Mouse (Mus musculus): Measurements from ENCODE around the gene Rapgef3. TPM values are rescaled to one million over a fixed set of nuclear protein-coding genes. Genes with fewer than 3 reads are reported as not detected.

Rapgef3 gene
- polyA plus RNA-seq, 1 experiment from 2014 or later: 6.1 TPM

DNA sequence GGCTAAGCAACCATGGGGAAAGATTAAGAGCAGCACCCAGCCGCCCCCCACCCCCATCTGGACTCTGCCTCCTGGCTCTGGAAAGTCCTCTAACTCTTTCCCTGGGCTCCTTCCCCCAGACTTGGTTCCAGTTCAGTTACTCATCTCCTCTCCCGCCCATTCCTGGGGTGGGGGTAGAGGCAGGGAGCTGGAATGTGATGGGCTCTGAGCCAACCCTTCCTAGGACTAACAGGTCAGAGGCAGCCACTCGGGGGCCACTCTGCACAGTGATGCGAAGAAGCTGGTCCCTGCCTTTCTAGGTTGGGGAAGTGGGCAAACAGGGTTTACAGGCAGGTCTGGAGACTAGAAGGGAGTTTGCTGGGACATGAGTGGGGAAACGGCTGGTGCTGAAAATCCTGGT is 5.3 kb upstream of the Rapgef3 start:
- Histone ChIP-seq H3K4me2 (replicated peaks; ENCODE audit: low read depth, low read length) (0 out of 2 replicates have a peak overlapping the region, but pooled peaks have one; percentile 7), H3K9me3 (ENCODE audit: control insufficient read depth, low read depth, low read length) (no peaks in the 10 kb centered on the region), H3K36me3 (ENCODE audit: control insufficient read depth, insufficient read depth, low read length) (no peaks in the 10 kb centered on the region), H3K4me1 (ENCODE audit: control insufficient read depth, insufficient read depth, low read length) (peaks cover 21% of the 10 kb centered on the region), H3K27me3 (ENCODE audit: control insufficient read depth, insufficient read depth, low read length) (no peaks in the 10 kb centered on the region), H3K4me3 (ENCODE audit: low read depth, low read length) (no peak overlapping the region), H3K9ac (replicated peaks; ENCODE audit: low read depth, low read length) (no peak overlapping the region), H3K27ac (ENCODE audit: low read length) (peak overlapping the region; percentile 76)
- ATAC-seq (ENCODE audit: insufficient number of reproducible peaks, insufficient read depth, low FRiP score, low read depth): peak; percentile 66
- 18% methylated on average over 5 of the region's 5 CpGs for WGBS

DNA sequence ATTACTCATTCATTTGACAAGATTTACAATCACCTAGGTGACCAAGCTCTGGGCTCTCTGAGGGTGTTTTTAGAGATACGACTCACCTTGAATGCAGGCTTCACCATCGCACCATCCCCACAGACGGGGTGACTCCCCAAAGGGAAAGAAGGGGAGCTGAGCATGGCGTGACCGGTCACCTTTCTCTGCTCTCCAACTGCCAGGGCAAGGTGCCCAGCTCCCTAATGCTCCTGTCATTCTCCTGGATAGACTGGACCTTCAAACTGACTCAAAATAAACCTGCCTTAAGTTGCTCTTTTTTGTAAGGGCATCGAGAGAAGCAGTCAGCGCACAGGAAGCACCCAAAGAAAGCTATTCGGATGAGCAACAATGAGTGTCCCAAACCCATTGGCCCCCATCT is 2.5 kb upstream of the Rapgef3 start:
- peaks cover 38% of the 10 kb centered on the region for H3K4me1 ChIP-seq (ENCODE audit: control insufficient read depth, insufficient read depth, low read length)
- H3K9me3 ChIP-seq (ENCODE audit: control insufficient read depth, low read depth, low read length): no peaks in the 10 kb centered on the region
- 84% methylated on average over 8 of the region's 8 CpGs for WGBS
- H3K27me3 ChIP-seq (ENCODE audit: control insufficient read depth, insufficient read depth, low read length): no peaks in the 10 kb centered on the region
- H3K4me2 ChIP-seq (replicated peaks; ENCODE audit: low read depth, low read length): no peak overlapping the region
- H3K27ac ChIP-seq (ENCODE audit: low read length): no peak overlapping the region
- no peak for ATAC-seq (ENCODE audit: insufficient number of reproducible peaks, insufficient read depth, low FRiP score, low read depth)
- no peaks in the 10 kb centered on the region for H3K36me3 ChIP-seq (ENCODE audit: control insufficient read depth, insufficient read depth, low read length)
- H3K4me3 ChIP-seq (ENCODE audit: low read depth, low read length): no peak overlapping the region
- H3K9ac ChIP-seq (replicated peaks; ENCODE audit: low read depth, low read length): no peak overlapping the region

GRCm38 (mm10) chr15:97768192-97768591 is 420 bp upstream of the Rapgef3 start:
- Histone ChIP-seq H3K27me3 (ENCODE audit: control insufficient read depth, insufficient read depth, low read length) (no peaks in the 10 kb centered on the region), H3K4me3 (ENCODE audit: low read depth, low read length) (peak overlapping the region; percentile 45), H3K4me2 (replicated peaks; ENCODE audit: low read depth, low read length) (peak overlapping the region; percentile 94), H3K4me1 (ENCODE audit: control insufficient read depth, insufficient read depth, low read length) (peaks cover 30% of the 10 kb centered on the region), H3K27ac (ENCODE audit: low read length) (peak overlapping the region; percentile 67), H3K36me3 (ENCODE audit: control insufficient read depth, insufficient read depth, low read length) (no peaks in the 10 kb centered on the region), H3K9ac (replicated peaks; ENCODE audit: low read depth, low read length) (peak overlapping the region; percentile 52; the same call in 1 of the 2 replicates), H3K9me3 (ENCODE audit: control insufficient read depth, low read depth, low read length) (no peaks in the 10 kb centered on the region)
- WGBS: under 1% methylated on average over 18 of the region's 18 CpGs
- ATAC-seq (ENCODE audit: insufficient number of reproducible peaks, insufficient read depth, low FRiP score, low read depth): peak; percentile 21; the same call in 1 of the 2 replicates

GRCm38 (mm10) chr15:97766594-97767279 is 1.0 kb downstream of the Rapgef3 start:
- H3K27ac ChIP-seq (ENCODE audit: low read length): peak overlapping the region; percentile 16; the same call in 1 of the 2 replicates
- no peaks in the 10 kb centered on the region for H3K27me3 ChIP-seq (ENCODE audit: control insufficient read depth, insufficient read depth, low read length)
- H3K36me3 ChIP-seq (ENCODE audit: control insufficient read depth, insufficient read depth, low read length): no peaks in the 10 kb centered on the region
- H3K4me3 ChIP-seq (ENCODE audit: low read depth, low read length): peak overlapping the region; percentile 45
- no peaks in the 10 kb centered on the region for H3K9me3 ChIP-seq (ENCODE audit: control insufficient read depth, low read depth, low read length)
- H3K9ac ChIP-seq (replicated peaks; ENCODE audit: low read depth, low read length): peak overlapping the region; percentile 52; the same call in 1 of the 2 replicates
- 8% methylated on average over 23 of the region's 23 CpGs for WGBS
- ATAC-seq (ENCODE audit: insufficient number of reproducible peaks, insufficient read depth, low FRiP score, low read depth): no peak
- peaks cover 24% of the 10 kb centered on the region for H3K4me1 ChIP-seq (ENCODE audit: control insufficient read depth, insufficient read depth, low read length)
- H3K4me2 ChIP-seq (replicated peaks; ENCODE audit: low read depth, low read length): peak overlapping the region; percentile 94

GRCm38 (mm10) chr15:97766194-97766593 is 1.6 kb downstream of the Rapgef3 start:
- peak overlapping the region; percentile 45; the same call in 1 of the 2 replicates for H3K4me3 ChIP-seq (ENCODE audit: low read depth, low read length)
- H3K9me3 ChIP-seq (ENCODE audit: control insufficient read depth, low read depth, low read length): no peaks in the 10 kb centered on the region
- ATAC-seq (ENCODE audit: insufficient number of reproducible peaks, insufficient read depth, low FRiP score, low read depth): no peak
- WGBS: 27% methylated on average over 8 of the region's 8 CpGs
- H3K36me3 ChIP-seq (ENCODE audit: control insufficient read depth, insufficient read depth, low read length): no peaks in the 10 kb centered on the region
- peaks cover 24% of the 10 kb centered on the region for H3K4me1 ChIP-seq (ENCODE audit: control insufficient read depth, insufficient read depth, low read length)
- peak overlapping the region; percentile 29; the same call in 1 of the 2 replicates for H3K4me2 ChIP-seq (replicated peaks; ENCODE audit: low read depth, low read length)
- H3K27ac ChIP-seq (ENCODE audit: low read length): no peak overlapping the region
- no peaks in the 10 kb centered on the region for H3K27me3 ChIP-seq (ENCODE audit: control insufficient read depth, insufficient read depth, low read length)
- H3K9ac ChIP-seq (replicated peaks; ENCODE audit: low read depth, low read length): no peak overlapping the region

DNA sequence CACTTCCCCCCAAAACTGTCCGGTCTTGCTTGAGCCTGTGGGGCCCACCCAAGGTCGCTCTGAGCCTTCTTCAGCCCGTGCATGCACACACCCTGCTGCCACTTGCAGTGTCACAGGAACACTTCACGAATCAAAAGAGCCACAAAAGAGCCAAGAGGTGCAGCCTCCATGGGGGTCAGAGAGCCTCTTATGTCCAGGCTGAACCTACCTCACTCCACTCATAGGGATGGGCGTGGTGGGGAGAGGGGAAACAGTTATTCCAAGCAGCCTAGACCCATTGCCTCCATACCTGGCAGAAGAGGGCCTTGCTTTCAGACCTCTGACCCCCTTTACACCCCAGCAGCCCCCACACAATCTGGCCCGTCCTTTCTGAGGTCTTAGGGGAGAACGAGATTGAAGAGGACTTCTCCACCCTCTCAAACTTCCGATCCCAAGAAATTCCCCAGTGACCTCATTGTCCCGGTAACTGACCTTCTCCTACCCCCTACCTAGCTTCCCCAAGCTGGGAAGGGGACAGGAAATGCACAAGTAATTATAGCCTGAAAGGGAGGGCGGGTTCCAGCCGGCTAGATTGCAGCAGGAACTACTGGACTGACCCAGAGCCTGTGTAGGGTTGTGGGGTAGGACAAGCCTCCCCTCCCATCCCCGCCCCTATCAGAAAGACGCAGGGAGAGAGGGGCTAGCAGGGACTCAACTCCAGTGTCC is 2.5 kb downstream of the Rapgef3 start:
- no peak overlapping the region for H3K4me2 ChIP-seq (replicated peaks; ENCODE audit: low read depth, low read length)
- no peaks in the 10 kb centered on the region for H3K27me3 ChIP-seq (ENCODE audit: control insufficient read depth, insufficient read depth, low read length)
- no peak overlapping the region for H3K27ac ChIP-seq (ENCODE audit: low read length)
- H3K9me3 ChIP-seq (ENCODE audit: control insufficient read depth, low read depth, low read length): no peaks in the 10 kb centered on the region
- ATAC-seq (ENCODE audit: insufficient number of reproducible peaks, insufficient read depth, low FRiP score, low read depth): no peak
- no peak overlapping the region for H3K9ac ChIP-seq (replicated peaks; ENCODE audit: low read depth, low read length)
- H3K36me3 ChIP-seq (ENCODE audit: control insufficient read depth, insufficient read depth, low read length): 0 out of 2 replicates have a peak, but pooled peaks cover 3% of the 10 kb centered on the region
- peaks cover 24% of the 10 kb centered on the region for H3K4me1 ChIP-seq (ENCODE audit: control insufficient read depth, insufficient read depth, low read length)
- WGBS: 41% methylated on average over 13 of the region's 13 CpGs
- H3K4me3 ChIP-seq (ENCODE audit: low read depth, low read length): no peak overlapping the region

- no peaks in the 10 kb centered on the region for H3K27me3 ChIP-seq (ENCODE audit: control insufficient read depth, insufficient read depth, low read length)
- H3K9me3 ChIP-seq (ENCODE audit: control insufficient read depth, low read depth, low read length): no peaks in the 10 kb centered on the region
- H3K4me1 ChIP-seq (ENCODE audit: control insufficient read depth, insufficient read depth, low read length): peaks cover 24% of the 10 kb centered on the region
- no peak for ATAC-seq (ENCODE audit: insufficient number of reproducible peaks, insufficient read depth, low FRiP score, low read depth)
- H3K4me2 ChIP-seq (replicated peaks; ENCODE audit: low read depth, low read length): no peak overlapping the region
- no peak overlapping the region for H3K9ac ChIP-seq (replicated peaks; ENCODE audit: low read depth, low read length)
- 0 out of 2 replicates have a peak, but pooled peaks cover 4% of the 10 kb centered on the region for H3K36me3 ChIP-seq (ENCODE audit: control insufficient read depth, insufficient read depth, low read length)
- H3K4me3 ChIP-seq (ENCODE audit: low read depth, low read length): no peak overlapping the region
- WGBS: 60% methylated on average over 2 of the region's 2 CpGs
- no peak overlapping the region for H3K27ac ChIP-seq (ENCODE audit: low read length)
These were observed 3.2 kb downstream of the Rapgef3 start for GRCm38 (mm10) chr15:97764532-97764931.

- Histone ChIP-seq H3K4me2 (replicated peaks; ENCODE audit: low read depth, low read length) (no peak overlapping the region), H3K36me3 (ENCODE audit: control insufficient read depth, insufficient read depth, low read length) (0 out of 2 replicates have a peak, but pooled peaks cover 4% of the 10 kb centered on the region), H3K4me3 (ENCODE audit: low read depth, low read length) (no peak overlapping the region), H3K9me3 (ENCODE audit: control insufficient read depth, low read depth, low read length) (no peaks in the 10 kb centered on the region), H3K9ac (replicated peaks; ENCODE audit: low read depth, low read length) (no peak overlapping the region), H3K4me1 (ENCODE audit: control insufficient read depth, insufficient read depth, low read length) (peaks cover 24% of the 10 kb centered on the region), H3K27ac (ENCODE audit: low read length) (no peak overlapping the region), H3K27me3 (ENCODE audit: control insufficient read depth, insufficient read depth, low read length) (no peaks in the 10 kb centered on the region)
- no peak for ATAC-seq (ENCODE audit: insufficient number of reproducible peaks, insufficient read depth, low FRiP score, low read depth)
- 64% methylated on average over 9 of the region's 9 CpGs for WGBS
These were observed 4.3 kb downstream of the Rapgef3 start for GRCm38 (mm10) chr15:97763256-97764049.

Measured in stomach, embryonic 14.5 days (tissue).